20 mouse cellular contexts compared by ENCODE assay signal in the genomic region with DNA sequence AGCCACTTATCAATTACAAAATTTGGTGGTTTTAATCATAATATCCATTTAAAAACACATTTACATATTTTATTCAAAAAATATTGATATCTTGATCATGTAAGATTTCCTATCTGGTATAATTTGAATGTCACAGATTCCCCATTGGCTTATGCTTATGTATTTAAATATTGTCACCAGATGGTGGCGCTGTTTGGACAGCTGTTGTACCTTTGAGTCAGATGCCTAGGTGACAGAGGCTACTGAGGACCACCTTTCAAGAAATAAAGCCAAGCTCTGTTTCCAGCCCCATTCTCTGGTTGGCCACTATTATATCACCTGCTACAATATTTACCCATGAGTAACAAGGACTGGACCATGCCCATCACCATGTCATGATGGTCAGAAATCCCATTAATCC. TPM values are rescaled to one million over a fixed set of nuclear protein-coding genes. Genes with fewer than 3 reads are reported as not detected.
DNase-seq lines count a peak whose midpoint lies in the region; TF ChIP-seq lines count a peak whose summit lies in the region.
"Had no signal": no experiment of that assay in that cellular context is flagged by ENCODE, and none has a peak within 500 bp of the region (broad histone marks: within the 10 kb centered on the region; RNA-seq: fewer than 3 reads in every experiment).

No protein-coding gene starts in this region.

- no peak overlapping the region for H3K4me3 ChIP-seq in gastrocnemius, adult 2 months
- H3K4me3 ChIP-seq: embryonic facial prominence, embryonic 12.5 days; intestine, embryonic 15.5 days; limb, embryonic 10.5 days; midbrain, embryonic 15.5 days; neural tube, embryonic 13.5 days had no signal

- intact Hi-C loops in gastrocnemius, adult 2 months (cut with DNase I): no loop called here
- intact Hi-C loops in left cerebral cortex, postnatal 14 days (cut with DNase I): no loop called here

- no peak for DNase-seq in gastrocnemius, adult 2 months
- DNase-seq in gastrocnemius, adult 8-10 months (ENCODE audit: low spot score in 2 of 2): no peak
- DNase-seq in thymus, postnatal 0 days (ENCODE audit: low spot score): peak; percentile 13
- no peak for DNase-seq in thymus, adult 18-20 months
- DNase-seq in c-Kit-positive CD71-positive TER-119-negative erythroid progenitor cells, embryonic 14.5 days (ENCODE audit: low read depth): peak; percentile 0
- no peak for DNase-seq in left cerebral cortex, postnatal 14 days (ENCODE audit: low spot score in 2 of 2)
- DNase-seq in natural killer cell, adult 2 months (ENCODE audit: low spot score in 2 of 2): no peak
- DNase-seq in Muller cell, postnatal 12 days (ENCODE audit: inconsistent ontology term): no peak
- DNase-seq: cerebellum, adult 2 months; kidney, postnatal 14 days; spleen, adult 18-20 months had no signal

- H3K27ac ChIP-seq in gastrocnemius, adult 2 months: no peak overlapping the region
- H3K27ac ChIP-seq: embryonic facial prominence, embryonic 12.5 days; intestine, embryonic 15.5 days; limb, embryonic 10.5 days; liver, embryonic 14.5 days; midbrain, embryonic 15.5 days; neural tube, embryonic 13.5 days had no signal

- peak; percentile 44 for TF ChIP-seq CTCF in gastrocnemius, adult 2 months (IDR thresholded peaks at IDR 0.05)

RNA-seq across cellular contexts. Expression of gene A730009L09Rik, which starts 46.0 kb away (rescaled TPM):
- total RNA-seq in gastrocnemius, adult 2 months (2021): not detected
- not detected for total RNA-seq in gastrocnemius, adult 8-10 months (2022)
- polyA plus RNA-seq in thymus, postnatal 0 days (2015; fragmentation: Nextera tagmentation; extraction: Ambion mirVana): not detected in 2 replicates
- total RNA-seq in left cerebral cortex, postnatal 14 days (2021): under 1 TPM; 0.25 to 0.48 TPM
- total RNA-seq: heart, adult 8-10 months; heart, postnatal 25 days had no signal
- polyA plus RNA-seq: activated CD4-positive, CD25-positive, alpha-beta regulatory T cell, adult 4 months; embryonic facial prominence, embryonic 12.5 days; intestine, embryonic 15.5 days; limb, embryonic 10.5 days; liver, embryonic 14.5 days; neural tube, embryonic 13.5 days had no signal

Comparison
In these comparisons a context has a peak if more than half of its experiments do, and no peak if none do; other contexts are left out.
1. DNase-seq: peak in thymus, postnatal 0 days (single experiment) and c-Kit-positive CD71-positive TER-119-negative erythroid progenitor cells, embryonic 14.5 days (single experiment); none in gastrocnemius, adult 2 months (single experiment), gastrocnemius, adult 8-10 months (0 of 2), thymus, adult 18-20 months (0 of 2), left cerebral cortex, postnatal 14 days (0 of 2), natural killer cell, adult 2 months (0 of 2) and Muller cell, postnatal 12 days (single experiment).